Mouse (Mus musculus) hindbrain, embryonic 10.5 days (tissue): ENCODE data around the gene Nkd1. TPM values are rescaled to one million over a fixed set of nuclear protein-coding genes. Genes with fewer than 3 reads are reported as not detected.
A peak's percentile ranks its signal among the peaks of the same experiment; 100 is the strongest.

Experiments
- DNase-seq: peaks from one replicate; pipeline ENCODE4 v3.0.0-alpha.2; 2017; ENCODE audit warnings: low spot score
- H3K27ac ChIP-seq: fragments of 300-500 bp; sonication (generic); 2 replicates; pipeline ENCODE4 v1.5.1; 2016; ENCODE audit warnings: mild to moderate bottlenecking, moderate library complexity
- H3K27me3 ChIP-seq: fragments of 300-500 bp; sonication (generic); 2 replicates; pipeline ENCODE4 v1.6.1; 2016; ENCODE audit warnings: mild to moderate bottlenecking; ENCODE audit not compliant: poor library complexity, insufficient read depth, severe bottlenecking
- H3K36me3 ChIP-seq: fragments of 300-500 bp; sonication (generic); 2 replicates; pipeline ENCODE4 v1.6.1; 2016; ENCODE audit warnings: mild to moderate bottlenecking, moderate library complexity
- H3K4me1 ChIP-seq: fragments of 300-500 bp; sonication (generic); replicated peaks from 2 replicates; pipeline ENCODE4 v1.6.1; 2016; ENCODE audit warnings: mild to moderate bottlenecking
- H3K4me3 ChIP-seq: fragments of 300-500 bp; sonication (generic); 2 replicates; pipeline ENCODE4 v1.5.1; 2016; ENCODE audit warnings: mild to moderate bottlenecking, moderate library complexity
- H3K9me3 ChIP-seq: fragments of 300-500 bp; sonication (generic); 2 replicates; pipeline ENCODE4 v1.6.1; 2016; ENCODE audit warnings: mild to moderate bottlenecking, moderate library complexity
- WGBS: fragments of 180-500 bp; shearing (Covaris S2); methylation state at CpG from one replicate; pipeline ENCODE4 v1.1.7; 2016; 5-methylcytosine and 5-hydroxymethylcytosine counted together
- polyA plus RNA-seq: library from polyadenylated mRNA; unstranded; fragments of >200 nt; fragmentation: Nextera tagmentation; extraction: Ambion mirVana; gene quantifications from 2 replicates; pipeline ENCODE4 v1.2.1, GENCODE M21; 2016

Gene Nkd1
- polyA plus RNA-seq, 1 experiment from 2014 or later = 124 TPM

GRCm38 (mm10) chr8:88618612-88619011 lies 97.5 kb downstream of the Nkd1 start:
- Histone ChIP-seq H3K36me3 (no peaks in the 10 kb centered on the region), H3K4me1 (peaks cover 13% of the 10 kb centered on the region), H3K27ac (0 out of 2 replicates have a peak overlapping the region, but pooled peaks have one; percentile 23), H3K27me3 (peaks cover 41% of the 10 kb centered on the region), H3K9me3 (no peaks in the 10 kb centered on the region), H3K4me3 (no peak overlapping the region)
- WGBS = 82% methylated on average over 5 of the region's 5 CpGs
- no peak for DNase-seq

GRCm38 (mm10) chr8:88619513-88619912 lies 98.4 kb downstream of the Nkd1 start:
- peaks cover 45% of the 10 kb centered on the region for H3K27me3 ChIP-seq
- H3K9me3 ChIP-seq = no peaks in the 10 kb centered on the region
- H3K27ac ChIP-seq = no peak overlapping the region
- H3K4me3 ChIP-seq = no peak overlapping the region
- no peak for DNase-seq
- peaks cover 13% of the 10 kb centered on the region for H3K4me1 ChIP-seq
- 75% methylated on average over 3 of the region's 3 CpGs for WGBS
- no peaks in the 10 kb centered on the region for H3K36me3 ChIP-seq

- no peak overlapping the region for H3K4me3 ChIP-seq
- H3K27ac ChIP-seq = no peak overlapping the region
- no peaks in the 10 kb centered on the region for H3K36me3 ChIP-seq
- peaks cover 7% of the 10 kb centered on the region for H3K4me1 ChIP-seq
- no peaks in the 10 kb centered on the region for H3K9me3 ChIP-seq
- DNase-seq = no peak
- 73% methylated on average over 5 of the region's 5 CpGs for WGBS
- peaks cover 50% of the 10 kb centered on the region for H3K27me3 ChIP-seq
Observed at GRCm38 (mm10) chr8:88620931-88621330, 99.8 kb downstream of the Nkd1 start.

- Histone ChIP-seq H3K27ac (no peak overlapping the region), H3K4me1 (peaks cover 7% of the 10 kb centered on the region), H3K36me3 (no peaks in the 10 kb centered on the region), H3K4me3 (no peak overlapping the region), H3K9me3 (no peaks in the 10 kb centered on the region), H3K27me3 (peaks cover 55% of the 10 kb centered on the region)
- DNase-seq = peak; percentile 79
- WGBS = 2% methylated on average over 8 of the region's 8 CpGs
Observed at GRCm38 (mm10) chr8:88621408-88621807, 100.3 kb downstream of the Nkd1 start.

GRCm38 (mm10) chr8:88623351-88623750 lies 102.2 kb downstream of the Nkd1 start:
- H3K4me1 ChIP-seq = peaks cover 23% of the 10 kb centered on the region
- no peaks in the 10 kb centered on the region for H3K36me3 ChIP-seq
- H3K9me3 ChIP-seq = no peaks in the 10 kb centered on the region
- DNase-seq = no peak
- 75% methylated on average over 3 of the region's 3 CpGs for WGBS
- peaks cover 63% of the 10 kb centered on the region for H3K27me3 ChIP-seq
- H3K27ac ChIP-seq = no peak overlapping the region
- no peak overlapping the region for H3K4me3 ChIP-seq

- Histone ChIP-seq H3K27me3 (peaks cover 72% of the 10 kb centered on the region), H3K27ac (no peak overlapping the region), H3K4me3 (no peak overlapping the region), H3K9me3 (no peaks in the 10 kb centered on the region), H3K4me1 (peaks cover 31% of the 10 kb centered on the region), H3K36me3 (no peaks in the 10 kb centered on the region)
- 90% methylated on average over 3 of the region's 3 CpGs for WGBS
- DNase-seq = no peak
Observed at GRCm38 (mm10) chr8:88624276-88624675, 103.1 kb downstream of the Nkd1 start.

- Histone ChIP-seq H3K9me3 (no peaks in the 10 kb centered on the region), H3K4me1 (peaks cover 24% of the 10 kb centered on the region), H3K27me3 (peaks cover 68% of the 10 kb centered on the region), H3K36me3 (no peaks in the 10 kb centered on the region), H3K27ac (no peak overlapping the region), H3K4me3 (no peak overlapping the region; the same call in 1 of the 2 replicates)
- WGBS = 75% methylated on average over 3 of the region's 3 CpGs
- DNase-seq = no peak
Observed at GRCm38 (mm10) chr8:88626433-88626832, 105.3 kb downstream of the Nkd1 start.

- DNase-seq = no peak
Observed at GRCm38 (mm10) chr8:88626940-88627264, 105.7 kb downstream of the Nkd1 start.

GRCm38 (mm10) chr8:88627265-88627991 lies 106.3 kb downstream of the Nkd1 start:
- H3K9me3 ChIP-seq = no peaks in the 10 kb centered on the region
- peak overlapping the region; percentile 64 for H3K4me3 ChIP-seq
- DNase-seq = peak; percentile 76
- peak overlapping the region; percentile 90 for H3K27ac ChIP-seq
- under 1% methylated on average over 105 of the region's 105 CpGs for WGBS
- peaks cover 64% of the 10 kb centered on the region for H3K27me3 ChIP-seq
- no peaks in the 10 kb centered on the region for H3K36me3 ChIP-seq
- peaks cover 24% of the 10 kb centered on the region for H3K4me1 ChIP-seq

More at GRCm38 (mm10) chr8:88626940-88627264, 105.7 kb downstream of the Nkd1 start:
- WGBS = 13% methylated on average over 19 of the region's 19 CpGs
- H3K36me3 ChIP-seq = no peaks in the 10 kb centered on the region
- H3K27me3 ChIP-seq = peaks cover 68% of the 10 kb centered on the region
- peaks cover 24% of the 10 kb centered on the region for H3K4me1 ChIP-seq
- peak overlapping the region; percentile 64 for H3K4me3 ChIP-seq
- peak overlapping the region; percentile 90 for H3K27ac ChIP-seq
- no peaks in the 10 kb centered on the region for H3K9me3 ChIP-seq

GRCm38 (mm10) chr8:88628001-88628774 lies 107.0 kb downstream of the Nkd1 start:
- 61% methylated on average over 14 of the region's 14 CpGs for WGBS
- peak overlapping the region; percentile 64 for H3K4me3 ChIP-seq
- H3K9me3 ChIP-seq = no peaks in the 10 kb centered on the region
- no peaks in the 10 kb centered on the region for H3K36me3 ChIP-seq
- peaks cover 57% of the 10 kb centered on the region for H3K27me3 ChIP-seq
- peaks cover 24% of the 10 kb centered on the region for H3K4me1 ChIP-seq
- no peak for DNase-seq
- peak overlapping the region; percentile 90; the same call in 1 of the 2 replicates for H3K27ac ChIP-seq

- Histone ChIP-seq H3K27ac (no peak overlapping the region), H3K9me3 (no peaks in the 10 kb centered on the region), H3K4me3 (no peak overlapping the region), H3K27me3 (peaks cover 46% of the 10 kb centered on the region), H3K4me1 (peaks cover 28% of the 10 kb centered on the region), H3K36me3 (no peaks in the 10 kb centered on the region)
- no peak for DNase-seq
- WGBS = 77% methylated on average over 4 of the region's 4 CpGs
Observed at GRCm38 (mm10) chr8:88630225-88630624, 109.1 kb downstream of the Nkd1 start.

GRCm38 (mm10) chr8:88631081-88631480 lies 109.9 kb downstream of the Nkd1 start:
- H3K27me3 ChIP-seq = peaks cover 37% of the 10 kb centered on the region
- no peaks in the 10 kb centered on the region for H3K9me3 ChIP-seq
- no peak for DNase-seq
- H3K36me3 ChIP-seq = no peaks in the 10 kb centered on the region
- H3K4me1 ChIP-seq = peaks cover 28% of the 10 kb centered on the region
- H3K27ac ChIP-seq = no peak overlapping the region
- no peak overlapping the region for H3K4me3 ChIP-seq

- Histone ChIP-seq H3K4me3 (no peak overlapping the region), H3K36me3 (no peaks in the 10 kb centered on the region), H3K4me1 (peaks cover 16% of the 10 kb centered on the region; the same call in 1 of the 2 replicates), H3K9me3 (no peaks in the 10 kb centered on the region), H3K27ac (no peak overlapping the region), H3K27me3 (peaks cover 17% of the 10 kb centered on the region)
- DNase-seq = no peak
- 86% methylated on average over 7 of the region's 7 CpGs for WGBS
Observed at GRCm38 (mm10) chr8:88633343-88633765, 112.2 kb downstream of the Nkd1 start.
